Mouse (Mus musculus) limb, embryonic 11.5 days (tissue): ENCODE results near the gene Olfr1265. TPM values are rescaled to one million over a fixed set of nuclear protein-coding genes. Genes with fewer than 3 reads are reported as not detected.

Experiments used
- polyA plus RNA-seq: library from polyadenylated mRNA; unstranded; fragments of >200 nt; fragmentation: Nextera tagmentation; extraction: Ambion mirVana; gene quantifications from 2 replicates; pipeline ENCODE4 v1.2.1, GENCODE M21; 2014

The Olfr1265 gene
- polyA plus RNA-seq, 1 experiment from 2014 or later: not detected

Other genes starting within 250 kb of the Olfr1265 start
- gene Olfr1254, start 241.7 kb upstream of the Olfr1265 start, polyA plus RNA-seq: not detected in 2 replicates
- gene Olfr1255, start 223.3 kb upstream of the Olfr1265 start, polyA plus RNA-seq: not detected in 2 replicates
- not detected in 2 replicates for gene Olfr1256, start 193.8 kb upstream of the Olfr1265 start, polyA plus RNA-seq
- not detected in 2 replicates for gene Olfr48, start 187.1 kb upstream of the Olfr1265 start, polyA plus RNA-seq
- not detected in 2 replicates for gene Olfr1257, start 156.9 kb upstream of the Olfr1265 start, polyA plus RNA-seq
- gene Olfr1258, start 108.0 kb upstream of the Olfr1265 start, polyA plus RNA-seq: not detected in 2 replicates
- gene Olfr1259, start 86.7 kb upstream of the Olfr1265 start, polyA plus RNA-seq: not detected in 2 replicates
- not detected in 2 replicates for gene Olfr1260, start 61.0 kb upstream of the Olfr1265 start, polyA plus RNA-seq
- gene Olfr1261, start 44.1 kb upstream of the Olfr1265 start, polyA plus RNA-seq: not detected in 2 replicates
- not detected in 2 replicates for gene Olfr1262, start 35.2 kb upstream of the Olfr1265 start, polyA plus RNA-seq
- not detected in 2 replicates for gene Olfr1263, start 23.2 kb upstream of the Olfr1265 start, polyA plus RNA-seq
- not detected in 2 replicates for gene Olfr1264, start 9.8 kb upstream of the Olfr1265 start, polyA plus RNA-seq
- gene Olfr140, start 28.3 kb downstream of the Olfr1265 start, polyA plus RNA-seq: not detected in 2 replicates
- not detected in 2 replicates for gene Olfr1269, start 86.1 kb downstream of the Olfr1265 start, polyA plus RNA-seq
- gene Olfr32, start 107.0 kb downstream of the Olfr1265 start, polyA plus RNA-seq: not detected in 2 replicates
- gene Olfr1270, start 117.8 kb downstream of the Olfr1265 start, polyA plus RNA-seq: not detected in 2 replicates
- gene Olfr1506, start 189.2 kb downstream of the Olfr1265 start, polyA plus RNA-seq: not detected in 2 replicates
- gene Olfr142, start 222.3 kb downstream of the Olfr1265 start, polyA plus RNA-seq: not detected in 2 replicates
- gene Olfr1271, start 235.7 kb downstream of the Olfr1265 start, polyA plus RNA-seq: not detected in 2 replicates